Mouse (Mus musculus): ENCODE measurements around the gene Myrfl. TPM values are rescaled to one million over a fixed set of nuclear protein-coding genes. Genes with fewer than 3 reads are reported as not detected.

The Myrfl gene
- polyA plus RNA-seq (2015; fragmentation: Nextera tagmentation; extraction: Ambion mirVana) = 0.56 and 0.97 TPM in 2 replicates

DNA sequence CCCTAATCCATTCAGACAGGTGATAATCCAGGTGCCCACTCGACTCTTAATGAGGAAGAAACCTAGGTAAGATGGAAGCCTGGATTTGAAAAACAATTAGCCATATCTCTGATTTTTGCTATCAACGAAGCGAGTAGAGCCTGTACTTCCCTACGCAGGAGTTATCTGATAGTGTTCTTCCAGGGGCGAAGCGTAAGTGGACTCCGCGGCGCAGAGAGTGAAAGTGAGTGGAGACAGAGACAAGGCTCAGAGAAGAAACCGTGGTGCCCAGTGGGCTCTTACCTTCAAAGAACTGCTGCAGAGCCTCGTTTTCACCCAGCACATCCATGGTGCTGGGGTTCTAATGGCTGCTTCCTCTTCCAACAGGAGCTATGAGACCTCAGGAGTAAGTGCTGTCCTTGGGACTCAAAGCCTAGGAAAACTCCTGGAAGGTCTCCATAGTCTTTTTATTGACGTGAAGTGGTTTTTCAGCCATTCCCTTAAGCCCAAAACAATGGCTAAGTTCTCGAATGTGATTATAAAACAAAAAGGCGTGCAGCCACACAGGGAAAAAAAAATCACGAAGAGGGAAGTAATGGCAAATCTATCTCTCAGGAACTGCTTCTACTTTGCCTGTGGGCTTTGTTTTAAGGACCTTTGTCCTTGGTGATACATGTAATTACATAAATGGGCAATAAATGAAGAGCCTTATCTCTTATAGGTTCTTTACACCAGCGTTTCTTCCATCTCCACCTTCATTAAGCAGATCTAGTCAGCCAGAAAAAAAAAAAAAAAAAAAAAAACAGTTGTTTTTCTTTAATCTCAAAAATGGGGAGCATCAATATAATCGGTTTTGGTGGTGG is at the start of gene Myrfl:
Gene Myrfl (minus strand): TSS at position 584 of the 842 bp plus-strand sequence.
- Histone ChIP-seq H3K4me1 (ENCODE audit: control insufficient read depth, insufficient read depth, low read length) (no peaks in the 10 kb centered on the region), H3K4me3 (replicated peaks; ENCODE audit: low read length) (no peak within 1 kb of the TSS), H3K27me3 (ENCODE audit: control insufficient read depth, insufficient read depth, low read length) (no peaks in the 10 kb centered on the region), H3K36me3 (ENCODE audit: control insufficient read depth, insufficient read depth, low read length) (no peaks in the 10 kb centered on the region), H3K27ac (ENCODE audit: low read length) (no peak within 1 kb of the TSS), H3K9me3 (replicated peaks; ENCODE audit: control insufficient read depth, low read length) (no peaks in the 10 kb centered on the region), H3K4me2 (ENCODE audit: low read depth, low read length) (no peak within 1 kb of the TSS), H3K9ac (ENCODE audit: low read length) (no peak within 1 kb of the TSS)
- no peak for ATAC-seq (ENCODE audit: insufficient read depth, low FRiP score)
- 76% methylated on average over 17 of the region's 17 CpGs for WGBS

DNA sequence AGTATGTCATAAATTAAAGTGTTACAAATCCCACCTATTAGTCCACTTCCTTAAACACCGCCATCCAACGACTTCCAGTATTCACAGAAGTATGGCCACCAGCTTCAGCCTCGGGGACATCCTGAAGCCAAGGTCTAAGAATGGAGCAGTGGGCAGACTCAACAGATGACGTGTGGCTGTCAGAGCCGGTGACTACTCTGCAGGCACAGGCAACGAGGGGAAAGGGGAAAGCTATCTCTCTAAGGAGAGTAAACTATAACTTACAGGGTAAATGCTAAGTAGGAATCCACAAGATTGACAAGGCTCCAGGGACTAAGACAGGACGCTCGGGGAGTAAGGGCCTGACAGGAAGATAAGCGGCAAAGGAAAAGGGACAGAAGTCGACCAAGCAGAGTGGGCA is 48.2 kb upstream of the Myrfl start:
- Histone ChIP-seq H3K27me3 (ENCODE audit: control insufficient read depth, insufficient read depth, low read length) (no peaks in the 10 kb centered on the region), H3K27ac (ENCODE audit: low read length) (no peak overlapping the region), H3K4me2 (ENCODE audit: low read depth, low read length) (no peak overlapping the region), H3K36me3 (ENCODE audit: control insufficient read depth, insufficient read depth, low read length) (no peaks in the 10 kb centered on the region), H3K4me1 (ENCODE audit: control insufficient read depth, insufficient read depth, low read length) (peaks cover 12% of the 10 kb centered on the region; the same call in 1 of the 2 replicates), H3K9me3 (replicated peaks; ENCODE audit: control insufficient read depth, low read length) (no peaks in the 10 kb centered on the region), H3K9ac (ENCODE audit: low read length) (no peak overlapping the region), H3K4me3 (replicated peaks; ENCODE audit: low read length) (no peak overlapping the region)
- 67% methylated on average over 10 of the region's 10 CpGs for WGBS
- ATAC-seq (ENCODE audit: insufficient read depth, low FRiP score) = no peak

DNA sequence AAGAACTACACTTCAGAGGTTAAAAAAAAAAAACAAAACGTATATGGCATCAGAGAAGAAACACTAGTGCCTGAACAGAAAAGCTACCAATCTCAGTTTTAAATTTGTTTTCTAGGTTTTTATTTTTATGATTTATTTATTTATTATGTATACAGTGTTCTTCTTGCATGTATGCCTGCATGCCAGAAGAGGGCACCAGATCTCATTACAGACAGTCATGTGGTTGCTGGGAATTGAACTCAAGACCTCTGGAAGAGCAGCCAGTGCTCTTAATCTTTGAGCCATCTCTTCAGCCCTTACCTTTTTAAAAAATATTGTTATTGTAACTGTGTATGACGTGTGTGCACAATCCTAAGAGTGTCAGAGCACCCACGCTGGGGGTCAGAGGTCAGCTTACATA is 47.4 kb upstream of the Myrfl start:
- H3K4me1 ChIP-seq (ENCODE audit: control insufficient read depth, insufficient read depth, low read length) = peaks cover 8% of the 10 kb centered on the region; the same call in 1 of the 2 replicates
- WGBS = 78% methylated on average over 3 of the region's 3 CpGs
- H3K27ac ChIP-seq (ENCODE audit: low read length) = no peak overlapping the region
- H3K4me2 ChIP-seq (ENCODE audit: low read depth, low read length) = no peak overlapping the region
- no peak overlapping the region for H3K9ac ChIP-seq (ENCODE audit: low read length)
- no peaks in the 10 kb centered on the region for H3K27me3 ChIP-seq (ENCODE audit: control insufficient read depth, insufficient read depth, low read length)
- no peaks in the 10 kb centered on the region for H3K9me3 ChIP-seq (replicated peaks; ENCODE audit: control insufficient read depth, low read length)
- no peak overlapping the region for H3K4me3 ChIP-seq (replicated peaks; ENCODE audit: low read length)
- no peak for ATAC-seq (ENCODE audit: insufficient read depth, low FRiP score)
- 0 out of 2 replicates have a peak, but pooled peaks cover under 1% of the 10 kb centered on the region for H3K36me3 ChIP-seq (ENCODE audit: control insufficient read depth, insufficient read depth, low read length)

DNA sequence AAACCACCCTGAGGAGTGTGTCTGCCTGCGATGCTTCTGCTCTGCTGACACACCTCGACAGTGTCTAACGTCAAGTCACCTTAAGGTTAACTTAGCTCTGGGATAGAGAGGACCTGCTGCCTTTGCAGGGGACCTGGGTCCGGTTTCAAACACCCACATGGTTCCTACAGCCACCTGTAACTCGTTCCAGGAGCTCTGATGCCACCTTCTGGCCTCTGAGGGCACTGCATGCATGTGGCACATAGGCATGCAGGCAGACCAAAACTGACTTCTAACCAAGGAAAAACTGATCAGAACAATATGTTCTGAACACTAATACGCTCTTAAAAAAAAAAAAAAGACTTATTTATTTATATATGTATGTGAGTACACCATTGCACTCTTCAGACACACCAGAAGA is 46.3 kb upstream of the Myrfl start:
- Histone ChIP-seq H3K27ac (ENCODE audit: low read length) (no peak overlapping the region), H3K9ac (ENCODE audit: low read length) (no peak overlapping the region), H3K27me3 (ENCODE audit: control insufficient read depth, insufficient read depth, low read length) (no peaks in the 10 kb centered on the region), H3K36me3 (ENCODE audit: control insufficient read depth, insufficient read depth, low read length) (peaks cover 10% of the 10 kb centered on the region; the same call in 1 of the 2 replicates), H3K4me1 (ENCODE audit: control insufficient read depth, insufficient read depth, low read length) (peaks cover 4% of the 10 kb centered on the region; the same call in 1 of the 2 replicates), H3K4me3 (replicated peaks; ENCODE audit: low read length) (no peak overlapping the region), H3K9me3 (replicated peaks; ENCODE audit: control insufficient read depth, low read length) (no peaks in the 10 kb centered on the region), H3K4me2 (ENCODE audit: low read depth, low read length) (no peak overlapping the region)
- no peak for ATAC-seq (ENCODE audit: insufficient read depth, low FRiP score)
- WGBS = 88% methylated on average over 6 of the region's 6 CpGs

DNA sequence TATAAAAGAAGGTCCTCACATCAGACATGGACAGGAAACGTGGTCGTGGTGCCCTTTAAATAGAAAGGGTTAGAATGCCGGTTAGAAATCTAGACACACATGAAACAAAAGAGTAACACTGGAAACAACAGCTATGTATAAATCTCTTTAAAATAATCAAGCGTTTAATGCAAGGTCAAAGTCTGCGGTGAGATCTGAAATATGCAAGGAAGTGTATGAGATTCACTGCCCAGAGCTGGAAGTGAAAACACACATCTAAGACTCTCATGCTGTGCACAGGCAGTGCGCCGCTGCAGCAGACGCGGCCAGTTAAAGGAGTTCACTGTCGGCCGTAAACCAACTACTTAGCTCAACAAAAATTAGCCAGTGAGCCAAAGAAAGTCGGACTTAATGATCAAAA is 38.3 kb upstream of the Myrfl start:
- H3K9me3 ChIP-seq (replicated peaks; ENCODE audit: control insufficient read depth, low read length) = no peaks in the 10 kb centered on the region
- WGBS = 83% methylated on average over 12 of the region's 12 CpGs
- no peak overlapping the region for H3K27ac ChIP-seq (ENCODE audit: low read length)
- H3K9ac ChIP-seq (ENCODE audit: low read length) = no peak overlapping the region
- no peak overlapping the region for H3K4me3 ChIP-seq (replicated peaks; ENCODE audit: low read length)
- H3K4me1 ChIP-seq (ENCODE audit: control insufficient read depth, insufficient read depth, low read length) = no peaks in the 10 kb centered on the region
- ATAC-seq (ENCODE audit: insufficient read depth, low FRiP score) = no peak
- no peaks in the 10 kb centered on the region for H3K27me3 ChIP-seq (ENCODE audit: control insufficient read depth, insufficient read depth, low read length)
- H3K4me2 ChIP-seq (ENCODE audit: low read depth, low read length) = no peak overlapping the region
- peaks cover 15% of the 10 kb centered on the region; the same call in 1 of the 2 replicates for H3K36me3 ChIP-seq (ENCODE audit: control insufficient read depth, insufficient read depth, low read length)

DNA sequence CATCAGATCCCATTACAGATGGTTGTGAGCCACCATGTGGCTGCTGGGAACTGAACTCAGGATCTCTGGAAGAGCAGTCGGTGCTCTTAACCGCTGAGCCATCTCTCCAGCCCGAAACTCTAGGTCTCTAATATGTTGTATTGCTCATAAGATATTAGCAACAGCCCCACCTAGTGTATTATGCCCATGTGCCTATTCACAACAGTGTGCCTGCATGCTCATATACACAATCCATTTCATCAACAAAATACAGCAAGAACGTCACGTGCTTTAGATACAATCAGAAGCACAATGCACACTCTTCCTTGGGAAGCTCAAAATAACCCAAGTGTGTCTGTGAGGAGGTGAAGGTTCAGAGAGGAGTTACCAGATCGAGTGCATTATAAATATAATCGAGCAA is 37.1 kb upstream of the Myrfl start:
- 88% methylated on average over 7 of the region's 7 CpGs for WGBS
- H3K4me1 ChIP-seq (ENCODE audit: control insufficient read depth, insufficient read depth, low read length) = no peaks in the 10 kb centered on the region; the same call in 1 of the 2 replicates
- H3K4me2 ChIP-seq (ENCODE audit: low read depth, low read length) = no peak overlapping the region
- ATAC-seq (ENCODE audit: insufficient read depth, low FRiP score) = no peak
- H3K4me3 ChIP-seq (replicated peaks; ENCODE audit: low read length) = no peak overlapping the region
- no peaks in the 10 kb centered on the region for H3K9me3 ChIP-seq (replicated peaks; ENCODE audit: control insufficient read depth, low read length)
- peaks cover 10% of the 10 kb centered on the region; the same call in 1 of the 2 replicates for H3K36me3 ChIP-seq (ENCODE audit: control insufficient read depth, insufficient read depth, low read length)
- no peak overlapping the region for H3K27ac ChIP-seq (ENCODE audit: low read length)
- H3K27me3 ChIP-seq (ENCODE audit: control insufficient read depth, insufficient read depth, low read length) = no peaks in the 10 kb centered on the region
- no peak overlapping the region for H3K9ac ChIP-seq (ENCODE audit: low read length)

DNA sequence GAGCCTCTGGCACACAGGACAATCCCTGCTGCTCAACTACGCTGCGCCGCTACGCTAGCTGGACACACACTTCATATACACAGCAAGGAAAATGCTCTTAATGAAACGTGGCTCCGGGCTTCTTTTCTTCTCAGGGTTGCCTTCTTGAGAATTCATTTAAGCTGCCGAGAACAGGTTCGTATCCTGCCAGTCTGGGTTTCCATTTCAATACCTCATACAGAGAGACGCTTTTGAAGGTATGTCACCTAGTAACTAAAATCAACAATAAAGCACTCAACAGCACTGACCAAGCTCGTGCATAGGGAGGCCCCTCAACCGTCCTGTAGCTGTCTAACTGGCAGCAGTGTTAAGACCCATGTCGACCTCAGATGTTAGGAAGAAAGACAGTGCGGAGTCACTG is 35.7 kb upstream of the Myrfl start:
- 86% methylated on average over 13 of the region's 13 CpGs for WGBS
- Histone ChIP-seq H3K9me3 (replicated peaks; ENCODE audit: control insufficient read depth, low read length) (no peaks in the 10 kb centered on the region), H3K9ac (ENCODE audit: low read length) (no peak overlapping the region), H3K36me3 (ENCODE audit: control insufficient read depth, insufficient read depth, low read length) (0 out of 2 replicates have a peak, but pooled peaks cover 2% of the 10 kb centered on the region), H3K4me3 (replicated peaks; ENCODE audit: low read length) (no peak overlapping the region), H3K27ac (ENCODE audit: low read length) (no peak overlapping the region), H3K27me3 (ENCODE audit: control insufficient read depth, insufficient read depth, low read length) (no peaks in the 10 kb centered on the region), H3K4me2 (ENCODE audit: low read depth, low read length) (no peak overlapping the region), H3K4me1 (ENCODE audit: control insufficient read depth, insufficient read depth, low read length) (no peaks in the 10 kb centered on the region; the same call in 1 of the 2 replicates)
- no peak for ATAC-seq (ENCODE audit: insufficient read depth, low FRiP score)

DNA sequence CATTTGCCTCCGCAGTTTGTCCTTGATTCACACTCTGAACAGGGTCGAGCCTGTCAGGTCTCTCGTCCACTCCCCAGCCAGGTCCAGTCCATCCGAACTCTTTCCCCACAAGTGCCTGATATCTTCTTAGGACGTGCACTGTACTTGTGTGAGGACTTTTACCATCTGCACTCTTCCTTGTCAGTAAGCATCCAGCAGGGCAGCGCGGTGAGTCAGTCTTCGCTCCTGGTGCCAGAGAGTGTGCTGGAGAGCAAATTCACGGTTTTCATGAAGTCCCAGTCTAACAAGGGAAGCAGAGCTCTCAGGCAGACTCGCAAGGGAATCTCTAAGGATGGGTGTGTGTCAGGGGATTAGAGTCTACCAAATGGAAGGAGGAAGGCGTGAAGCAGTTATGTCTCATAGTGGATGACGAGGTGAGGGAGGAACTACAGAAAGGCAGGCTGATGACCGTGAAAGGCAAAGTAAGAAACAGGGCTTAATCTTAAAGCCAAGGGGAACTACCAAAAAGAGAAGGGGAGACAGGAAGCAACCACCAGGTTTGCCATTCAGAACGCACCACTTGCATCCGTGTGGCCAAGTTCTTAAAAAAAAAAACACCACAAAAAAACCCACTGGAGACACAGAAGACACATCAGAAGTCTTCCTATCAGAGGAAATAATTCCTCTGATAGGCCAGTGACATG is 34.9 kb upstream of the Myrfl start:
- no peak overlapping the region for H3K9ac ChIP-seq (ENCODE audit: low read length)
- no peaks in the 10 kb centered on the region for H3K9me3 ChIP-seq (replicated peaks; ENCODE audit: control insufficient read depth, low read length)
- H3K27ac ChIP-seq (ENCODE audit: low read length) = no peak overlapping the region
- no peaks in the 10 kb centered on the region; the same call in 1 of the 2 replicates for H3K4me1 ChIP-seq (ENCODE audit: control insufficient read depth, insufficient read depth, low read length)
- ATAC-seq (ENCODE audit: insufficient read depth, low FRiP score) = no peak
- H3K4me2 ChIP-seq (ENCODE audit: low read depth, low read length) = no peak overlapping the region
- H3K27me3 ChIP-seq (ENCODE audit: control insufficient read depth, insufficient read depth, low read length) = no peaks in the 10 kb centered on the region
- no peaks in the 10 kb centered on the region for H3K36me3 ChIP-seq (ENCODE audit: control insufficient read depth, insufficient read depth, low read length)
- no peak overlapping the region for H3K4me3 ChIP-seq (replicated peaks; ENCODE audit: low read length)
- 83% methylated on average over 15 of the region's 15 CpGs for WGBS

DNA sequence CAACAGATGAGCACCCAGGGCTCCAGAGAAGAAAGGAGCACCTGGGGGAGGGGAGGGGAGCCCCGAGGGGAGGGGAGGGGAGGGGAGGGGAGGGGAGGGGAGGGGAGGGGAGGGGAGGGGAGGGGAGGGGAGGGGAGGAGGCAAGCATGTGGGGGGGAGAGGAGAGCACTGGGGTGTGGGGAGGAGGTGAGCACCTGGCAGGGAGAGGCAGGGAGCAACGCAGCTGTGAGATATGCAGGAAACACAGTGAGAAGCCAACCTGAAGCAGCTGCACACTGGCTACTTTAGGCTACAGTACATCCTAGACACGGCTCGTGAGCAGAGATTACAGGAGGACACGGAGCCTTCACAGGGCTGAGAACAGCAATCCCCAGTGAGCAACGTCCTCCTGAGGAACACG is 34.2 kb upstream of the Myrfl start:
- ATAC-seq (ENCODE audit: insufficient read depth, low FRiP score) = no peak
- H3K9me3 ChIP-seq (replicated peaks; ENCODE audit: control insufficient read depth, low read length) = no peaks in the 10 kb centered on the region
- no peak overlapping the region for H3K4me2 ChIP-seq (ENCODE audit: low read depth, low read length)
- no peaks in the 10 kb centered on the region for H3K36me3 ChIP-seq (ENCODE audit: control insufficient read depth, insufficient read depth, low read length)
- no peaks in the 10 kb centered on the region for H3K27me3 ChIP-seq (ENCODE audit: control insufficient read depth, insufficient read depth, low read length)
- H3K27ac ChIP-seq (ENCODE audit: low read length) = no peak overlapping the region
- WGBS = 82% methylated on average over 6 of the region's 7 CpGs
- H3K4me3 ChIP-seq (replicated peaks; ENCODE audit: low read length) = no peak overlapping the region
- H3K9ac ChIP-seq (ENCODE audit: low read length) = no peak overlapping the region
- H3K4me1 ChIP-seq (ENCODE audit: control insufficient read depth, insufficient read depth, low read length) = no peaks in the 10 kb centered on the region; the same call in 1 of the 2 replicates

All from stomach, embryonic 16.5 days (tissue).